Mouse (Mus musculus) lung, adult 2 months (tissue): Measurements from ENCODE around the gene Bcl11b.

Experiments
- CTCF ChIP-seq: fragments of 200-500 bp; IDR thresholded peaks from 2 replicates; pipeline ENCODE4 v1.5.1; 2011; ENCODE audit warnings: mild to moderate bottlenecking, low read length, control low read depth; ENCODE audit not compliant: insufficient read depth
- POLR2A ChIP-seq: fragments of 200-500 bp; IDR thresholded peaks from 2 replicates; pipeline ENCODE4 v1.6.1; 2011; ENCODE audit warnings: low read depth, mild to moderate bottlenecking, control low read depth, low read length, borderline replicate concordance; ENCODE audit errors: extremely low read depth

GRCm38 (mm10) chr12:107936972-107937371, 66.4 kb downstream of the Bcl11b start:
- TF ChIP-seq POLR2A (no peak), CTCF (no peak)
